Mouse (Mus musculus): Measurements from ENCODE around the gene Prdm16.

The Prdm16 gene

DNA sequence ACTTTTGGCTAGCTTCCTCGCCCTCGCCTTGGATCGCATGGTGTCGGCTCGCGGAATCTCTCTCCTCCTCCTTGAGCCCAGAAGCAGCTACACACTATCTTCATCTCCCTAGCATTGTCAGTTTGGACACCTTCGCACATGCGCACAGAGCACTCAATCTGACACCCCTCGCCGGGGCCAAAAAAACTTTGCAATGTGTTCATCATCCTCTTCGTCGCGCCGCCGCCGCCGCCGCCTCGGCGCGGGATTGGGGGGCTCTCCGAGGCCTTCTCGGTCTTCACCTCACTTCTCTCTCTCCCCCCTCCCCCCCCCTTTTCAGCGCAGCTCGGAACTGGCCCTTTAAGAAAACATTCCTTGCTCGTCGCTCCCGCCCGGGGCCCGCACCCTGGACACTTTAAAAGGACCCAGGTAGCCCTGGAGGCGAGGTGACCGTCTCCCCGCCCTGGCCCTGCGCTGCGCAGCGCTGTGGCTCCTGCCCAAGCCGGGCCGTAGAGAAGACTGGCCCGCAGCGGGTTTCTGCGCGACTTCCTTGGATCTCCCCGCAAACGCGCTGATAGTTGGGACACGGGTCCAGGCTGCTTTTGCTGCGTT lies at the start of gene Prdm16:
Gene Prdm16, minus strand, starts transcription at position 153 of the 591 bp plus-strand sequence.
- peak; percentile 84 for DNase-seq (ENCODE audit: low read depth, low spot score)

DNA sequence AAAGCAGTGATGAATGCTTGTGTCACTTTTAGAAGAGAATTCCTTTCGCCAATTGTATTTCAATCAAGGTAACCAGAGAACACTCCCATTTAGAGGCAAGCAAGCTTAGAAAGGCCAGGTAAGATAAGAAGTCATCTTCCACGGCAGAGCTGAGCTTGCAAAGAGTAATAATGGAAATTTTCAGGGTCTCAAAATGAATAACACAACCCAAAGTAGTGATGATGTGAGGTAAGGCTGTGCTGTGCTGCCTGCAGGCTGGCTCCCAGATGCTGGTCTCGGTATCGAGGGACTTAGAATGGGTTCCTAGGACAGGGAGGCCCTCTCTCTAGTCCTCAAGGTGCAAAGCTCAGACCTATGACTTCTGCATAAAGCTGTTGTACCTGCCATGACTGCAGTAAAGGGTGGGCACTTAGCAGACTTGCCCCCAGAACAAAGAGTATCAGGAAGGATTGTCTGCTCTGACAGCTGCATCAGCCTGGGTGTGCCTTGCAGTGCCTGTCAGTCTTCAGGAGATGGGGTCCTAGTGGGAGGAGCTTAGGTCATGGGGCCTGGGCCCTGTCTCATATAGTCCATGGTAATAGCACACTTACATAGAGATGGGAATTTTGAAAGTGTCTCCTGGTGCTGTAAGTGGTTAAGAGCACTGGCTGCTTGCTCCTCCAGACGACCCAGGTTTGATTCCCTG lies 46.5 kb upstream of the Prdm16 start:
- DNase-seq (ENCODE audit: low read depth, low spot score), result no peak

DNA sequence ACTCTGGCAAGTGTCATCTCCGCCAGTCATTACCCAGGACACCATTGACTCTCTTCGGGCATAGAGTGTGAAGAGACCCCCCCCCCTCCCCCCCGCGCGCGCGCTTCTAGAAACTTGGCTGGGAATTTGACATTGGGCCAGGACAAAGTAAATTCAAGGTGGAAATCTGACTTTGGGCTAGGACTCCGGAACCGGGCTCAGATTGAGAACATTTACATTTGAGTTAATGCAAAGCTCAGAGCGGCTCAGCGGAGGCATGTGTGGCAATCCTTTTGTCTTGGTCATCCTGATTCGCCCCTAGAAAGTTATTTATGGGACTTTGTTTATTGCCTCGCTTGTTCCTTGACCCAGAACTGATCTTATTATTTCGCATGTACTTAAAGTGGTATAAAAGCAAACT lies 45.6 kb upstream of the Prdm16 start:
- peak; percentile 89 for DNase-seq (ENCODE audit: low read depth, low spot score)

DNA sequence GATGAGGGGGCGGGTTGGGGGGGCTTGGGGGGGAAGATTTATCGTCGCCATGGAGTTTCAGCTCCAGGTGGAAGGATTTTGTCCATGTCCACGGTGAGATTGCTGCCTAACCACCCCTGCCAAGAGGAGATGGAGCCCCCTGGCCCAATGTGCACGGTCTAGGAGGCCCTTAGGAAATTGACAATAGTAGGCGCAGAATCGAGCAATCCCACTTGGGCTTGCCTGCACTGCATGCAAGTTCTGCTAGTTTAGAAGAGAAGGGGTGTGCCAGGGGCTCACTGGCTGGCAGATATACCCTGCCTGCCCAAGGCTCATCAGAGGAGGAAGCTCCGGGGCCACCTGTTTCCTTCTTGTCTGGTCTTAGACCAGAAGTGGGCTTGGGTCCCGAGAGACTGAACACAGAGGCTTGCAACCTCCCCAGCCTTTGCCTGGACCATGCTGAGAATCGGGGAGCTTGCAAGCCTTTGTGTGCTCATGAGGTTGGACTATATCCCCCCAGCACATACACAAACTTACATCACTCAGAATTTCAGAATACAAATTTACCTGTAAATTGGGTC lies 38.8 kb upstream of the Prdm16 start:
- DNase-seq (ENCODE audit: low read depth, low spot score), result no peak

DNA sequence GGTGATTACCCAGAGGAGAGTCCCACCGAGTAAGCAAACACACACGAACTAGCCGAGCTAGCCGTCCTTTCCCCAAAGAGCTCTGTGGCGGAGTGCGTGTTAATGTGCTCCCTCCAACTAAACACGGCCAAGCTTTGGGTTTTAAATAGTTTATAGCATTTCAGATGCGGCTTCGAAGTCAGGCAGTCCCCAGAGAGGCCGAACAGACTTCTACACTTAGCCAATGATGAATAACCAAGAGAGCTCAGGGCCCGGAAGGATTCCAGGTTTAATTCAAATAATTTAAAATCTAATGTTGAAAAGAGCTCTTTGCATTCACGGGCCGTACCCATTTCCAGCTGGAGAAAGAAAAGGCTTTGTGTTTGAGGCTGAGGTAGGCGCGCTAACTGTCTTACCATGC lies 38.3 kb upstream of the Prdm16 start:
- no peak for DNase-seq (ENCODE audit: low read depth, low spot score)

DNA sequence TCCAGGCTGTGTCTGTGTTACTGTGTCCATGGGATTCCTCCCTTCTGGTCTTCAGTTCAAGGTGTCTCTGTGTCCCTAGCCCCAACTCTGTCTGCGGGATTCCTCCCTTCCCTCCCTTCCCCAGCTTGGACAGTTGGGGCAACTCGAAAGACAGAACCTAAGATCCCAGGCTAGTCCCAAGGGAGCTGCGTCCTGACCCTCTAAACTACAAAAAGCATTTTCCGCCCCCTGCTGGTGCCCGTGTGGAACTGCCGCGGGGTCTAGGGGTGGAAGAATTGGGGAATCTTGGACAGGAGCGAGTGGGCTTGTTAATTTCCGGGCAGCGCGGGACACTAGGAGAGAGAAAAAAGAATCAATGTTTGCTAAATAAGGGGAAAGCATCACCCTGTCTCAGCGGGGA lies 37.9 kb upstream of the Prdm16 start:
- DNase-seq (ENCODE audit: low read depth, low spot score), result peak; percentile 91

DNA sequence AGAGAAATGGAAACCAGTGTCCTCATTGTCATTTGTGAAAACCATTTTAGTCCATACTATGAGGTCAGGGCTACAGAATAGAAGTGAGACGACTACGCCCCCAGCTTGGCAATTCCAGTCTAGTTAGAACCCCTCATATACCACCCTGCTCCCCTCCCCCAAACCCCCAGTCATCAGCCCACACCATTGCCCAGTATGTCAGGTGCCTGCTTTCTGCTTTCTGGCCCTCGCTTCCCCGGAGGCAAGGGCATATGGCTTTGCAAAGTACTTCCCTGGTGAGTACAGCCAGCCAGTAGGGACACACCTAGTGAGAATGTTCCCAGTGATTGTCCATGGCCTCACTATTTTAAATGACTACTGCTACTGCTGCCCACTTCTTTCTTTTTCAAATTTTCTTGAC lies 37.3 kb upstream of the Prdm16 start:
- peak; percentile 66 for DNase-seq (ENCODE audit: low read depth, low spot score)

DNA sequence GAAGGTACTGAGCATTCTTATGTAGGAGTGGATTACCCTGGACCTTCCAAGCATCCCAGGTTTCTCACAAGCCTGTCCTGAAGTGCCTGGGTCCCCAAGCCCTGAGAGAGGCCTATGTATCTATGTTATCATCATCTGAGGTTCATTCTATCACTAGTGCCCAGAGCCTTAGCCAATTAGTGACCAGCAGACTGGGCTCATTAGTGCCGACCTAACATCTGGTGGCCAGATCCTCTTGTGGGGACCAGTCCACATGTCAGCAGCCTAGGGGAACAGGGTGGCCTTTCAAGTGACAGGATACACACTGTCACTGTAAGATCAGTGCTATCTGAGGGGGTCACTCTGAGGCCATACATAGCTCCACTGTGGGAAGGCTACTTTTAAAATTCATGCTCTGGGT lies 35.4 kb upstream of the Prdm16 start:
- no peak for DNase-seq (ENCODE audit: low read depth, low spot score)

DNA sequence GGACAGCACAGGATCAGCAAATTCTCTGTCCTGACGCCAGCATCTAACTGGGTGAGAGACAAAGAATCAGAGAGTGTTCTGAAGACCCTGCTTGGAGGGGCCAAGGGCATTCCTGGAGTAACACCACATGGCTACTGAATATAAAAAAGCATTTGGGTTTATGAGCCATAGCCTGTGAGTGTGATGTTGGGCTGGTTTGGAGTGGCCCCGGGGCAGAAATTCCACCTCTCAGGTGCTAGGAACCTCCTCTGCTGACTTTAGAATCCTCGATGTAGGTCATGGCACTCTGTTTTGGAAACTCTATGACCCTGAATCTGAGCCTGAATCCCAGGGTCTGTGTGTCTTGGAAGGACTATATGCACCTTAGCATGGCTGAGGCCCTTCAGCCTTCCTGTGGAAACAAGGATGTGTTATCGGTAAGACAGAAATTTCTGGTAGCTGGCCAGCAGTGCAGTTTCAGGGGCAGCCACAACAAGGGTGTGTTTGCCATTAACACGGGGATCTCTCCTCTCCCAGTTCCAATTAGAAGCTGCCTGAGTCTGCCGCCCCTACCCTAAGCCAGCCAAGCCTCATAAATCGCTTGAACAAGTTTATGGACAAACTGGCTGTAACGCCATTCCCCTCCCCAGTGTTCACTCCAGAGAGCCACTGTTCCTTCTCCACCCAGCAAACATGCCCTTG lies 34.7 kb upstream of the Prdm16 start:
- DNase-seq (ENCODE audit: low read depth, low spot score), result no peak

DNA sequence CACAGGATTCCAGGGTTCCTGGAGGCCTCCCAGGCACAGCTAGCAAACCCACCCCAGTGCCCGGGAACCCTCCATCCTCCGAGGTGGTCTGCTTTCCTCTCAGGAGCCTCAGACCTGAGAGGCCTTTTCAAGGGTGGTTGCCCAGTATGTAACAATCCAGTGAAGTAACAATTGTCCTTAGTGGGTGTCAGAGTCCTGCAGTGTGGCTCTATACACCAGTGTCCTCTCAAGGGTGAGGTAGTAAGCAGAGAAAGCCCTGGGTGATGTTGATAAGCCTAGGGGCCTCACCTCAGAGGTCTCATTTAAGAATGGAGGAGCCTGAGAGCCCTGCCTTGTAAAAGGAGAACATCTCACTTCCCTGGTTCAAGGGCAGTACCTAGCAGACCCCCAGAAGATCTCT lies 31.1 kb upstream of the Prdm16 start, which contains the start of gene Actrt2:
Gene Actrt2, minus strand, starts transcription at position 101 of the 400 bp plus-strand sequence.
- no peak for DNase-seq (ENCODE audit: low read depth, low spot score)

DNA sequence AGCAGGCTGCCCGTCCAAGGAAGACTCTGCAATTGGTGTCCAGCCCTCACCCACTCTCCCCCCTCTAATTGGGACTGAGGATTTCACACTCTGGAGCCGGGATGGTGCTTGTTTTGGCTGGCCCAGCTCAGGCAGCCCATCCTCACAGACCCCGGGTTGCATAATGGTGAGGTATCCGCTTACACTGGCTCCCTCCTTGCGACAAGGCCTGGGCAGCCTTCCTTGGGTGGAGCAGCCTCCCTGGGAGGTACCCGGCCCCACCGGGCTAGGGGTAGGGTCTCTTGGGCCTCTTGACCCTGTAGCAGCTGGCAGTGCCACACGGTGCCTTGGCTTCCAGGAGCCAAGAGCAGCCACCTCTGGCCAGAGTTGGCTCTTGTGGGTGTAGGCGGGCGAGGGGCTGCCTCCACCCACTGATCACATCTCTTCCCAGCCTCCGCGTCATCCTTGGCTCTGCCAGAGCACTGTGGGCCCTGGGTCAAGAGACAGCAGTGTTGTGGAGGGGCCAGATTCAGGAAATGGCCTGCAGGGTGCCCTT lies 26.1 kb upstream of the Prdm16 start:
- DNase-seq (ENCODE audit: low read depth, low spot score), result no peak

DNA sequence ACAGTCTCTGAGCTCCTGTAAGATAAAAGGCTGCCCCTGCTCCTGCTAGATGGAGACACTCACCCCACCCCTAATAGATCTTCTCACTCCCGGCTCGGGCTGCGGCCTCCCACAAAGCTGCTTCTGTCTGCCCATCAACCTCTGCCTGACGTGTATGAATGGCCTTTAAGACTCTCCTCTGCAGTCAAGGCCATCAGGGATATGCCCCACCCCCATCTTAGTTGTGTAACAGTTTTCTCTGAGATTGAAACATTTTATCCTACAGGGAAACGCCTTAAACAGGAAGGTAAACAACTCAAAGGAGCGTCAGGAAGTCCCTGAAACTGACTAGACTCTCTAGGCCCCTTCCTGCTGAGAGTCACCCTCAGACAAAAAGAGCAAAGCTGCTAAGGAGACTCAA lies 24.6 kb upstream of the Prdm16 start:
- DNase-seq (ENCODE audit: low read depth, low spot score), result peak; percentile 86

DNA sequence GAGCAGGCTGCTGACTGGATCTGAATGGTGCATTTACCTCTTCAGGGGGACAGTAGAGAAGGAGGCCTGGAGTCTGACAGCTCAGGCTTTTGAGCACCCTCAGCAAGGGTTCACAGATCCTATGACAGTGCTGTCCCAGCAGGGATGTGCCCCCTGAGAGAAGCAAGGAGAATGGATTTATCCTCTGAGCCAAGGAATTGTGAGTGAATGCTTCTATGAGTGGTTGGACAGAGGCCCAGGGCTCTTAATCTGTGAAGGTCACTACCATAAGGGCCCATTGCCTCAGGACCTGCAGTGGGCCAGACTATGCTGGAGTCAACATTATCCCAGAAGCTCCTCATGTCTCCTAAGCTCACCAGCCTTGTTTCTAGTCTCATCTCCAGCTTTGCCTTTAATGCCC lies 23.4 kb upstream of the Prdm16 start:
- no peak for DNase-seq (ENCODE audit: low read depth, low spot score)

DNA sequence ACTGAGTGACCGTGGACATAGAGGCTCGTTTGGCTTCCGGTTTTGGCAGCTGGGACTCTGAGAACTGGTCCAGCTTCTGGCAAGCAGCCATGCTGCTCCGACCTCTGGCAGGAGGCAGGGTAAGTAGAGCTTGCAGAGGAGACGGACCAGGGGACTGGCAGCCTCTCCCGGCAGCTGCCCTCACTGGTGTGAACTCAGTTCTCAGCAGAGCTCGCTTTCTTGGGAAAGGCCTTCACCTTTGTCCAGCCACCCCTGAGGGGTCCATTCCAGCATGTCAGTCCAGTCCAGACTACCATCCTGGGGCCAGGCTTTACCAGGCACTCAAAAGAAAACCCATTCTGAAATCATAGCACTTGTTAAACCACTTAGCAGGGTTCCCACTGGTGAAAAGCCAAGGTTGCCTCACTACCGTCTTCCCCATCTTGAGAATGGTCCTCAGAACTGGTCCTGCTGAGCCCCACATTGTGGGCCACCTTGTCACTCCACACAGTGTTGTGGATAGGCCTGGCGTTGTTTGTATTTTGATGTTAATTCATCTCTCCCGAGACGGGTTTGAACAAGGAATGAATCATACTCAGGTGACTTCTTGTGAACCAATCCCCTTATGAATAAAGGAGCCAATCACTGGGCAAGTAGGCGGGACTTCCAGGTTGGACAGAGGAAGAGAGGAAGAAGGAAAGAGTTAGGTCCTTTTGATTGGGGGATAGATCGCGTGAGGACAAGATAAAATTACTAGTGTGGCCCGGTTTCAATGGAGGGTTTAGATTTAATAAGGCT lies 18.6 kb upstream of the Prdm16 start:
- DNase-seq (ENCODE audit: low read depth, low spot score), result peak; percentile 89

DNA sequence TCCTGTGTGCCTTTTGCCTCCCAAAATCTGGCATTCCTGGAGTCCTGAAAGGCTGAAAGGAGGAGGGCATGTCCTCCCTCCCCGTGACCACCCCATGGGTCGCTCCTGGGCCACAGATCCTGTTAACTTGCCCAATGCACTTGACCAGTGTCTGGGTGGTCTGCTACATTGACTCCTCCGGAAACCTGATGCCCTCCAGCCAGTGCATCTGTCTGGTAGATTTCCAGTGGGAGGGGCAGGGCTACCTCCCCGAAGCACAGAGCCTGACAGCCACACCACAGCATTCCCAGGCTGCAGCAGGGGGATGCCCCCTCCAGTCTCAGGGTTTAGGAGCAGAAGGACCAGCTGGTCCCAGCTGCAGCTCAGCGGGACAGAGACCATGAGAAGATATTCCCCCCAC lies 15.8 kb upstream of the Prdm16 start:
- DNase-seq (ENCODE audit: low read depth, low spot score), result no peak

DNA sequence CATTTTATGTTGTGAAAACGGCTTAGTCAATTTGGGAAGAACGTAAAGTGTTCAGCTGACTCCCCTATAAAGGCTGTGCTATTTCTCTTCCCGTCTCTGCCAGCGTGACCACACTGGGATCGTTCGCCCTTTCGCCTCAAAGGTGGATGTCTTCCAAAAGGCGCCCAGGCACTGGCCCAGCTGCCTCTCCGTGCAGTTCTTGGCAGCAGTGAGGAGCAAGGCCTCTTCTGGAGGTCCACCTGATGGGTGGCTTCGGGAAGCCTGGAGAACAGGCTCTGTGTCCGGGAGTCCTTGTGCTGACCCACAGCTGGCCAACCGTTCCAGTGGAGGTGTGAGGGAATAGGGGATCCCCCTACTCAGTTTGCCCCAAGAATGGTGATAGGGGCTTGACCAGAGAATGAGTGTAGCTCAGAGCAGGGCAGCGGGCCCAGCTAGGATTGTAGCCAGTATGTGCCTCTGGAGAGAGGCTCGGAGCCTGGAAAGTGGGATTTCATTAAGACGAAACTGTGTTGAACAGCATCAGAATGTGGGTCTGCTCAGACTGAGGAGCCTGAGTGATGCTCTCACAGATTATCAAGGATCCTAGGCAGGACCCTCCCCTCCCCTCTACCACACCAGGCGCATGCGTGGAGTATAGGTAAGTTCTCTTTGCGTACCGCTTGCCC lies 12.5 kb upstream of the Prdm16 start:
- DNase-seq (ENCODE audit: low read depth, low spot score), result no peak

DNA sequence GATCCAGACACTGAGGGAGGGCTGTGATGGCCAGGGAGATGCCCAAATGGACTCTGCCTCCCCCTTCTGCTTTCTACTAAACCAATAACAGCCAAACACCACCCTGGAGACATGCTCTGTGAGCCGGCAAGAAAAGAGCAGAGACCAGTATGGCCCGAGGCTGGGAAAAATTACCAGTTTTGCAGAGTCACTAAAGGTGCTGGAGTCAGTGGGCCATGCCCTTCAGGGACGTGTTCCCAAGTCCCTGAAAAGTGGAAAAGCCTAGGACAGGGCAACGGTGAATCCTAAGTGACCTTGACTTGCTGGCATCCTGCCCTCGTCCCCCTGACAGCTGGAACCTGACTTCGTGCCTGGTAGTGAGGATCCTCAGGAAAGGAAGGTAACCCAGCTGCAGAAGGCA lies 5.8 kb upstream of the Prdm16 start:
- DNase-seq (ENCODE audit: low read depth, low spot score), result no peak

DNA sequence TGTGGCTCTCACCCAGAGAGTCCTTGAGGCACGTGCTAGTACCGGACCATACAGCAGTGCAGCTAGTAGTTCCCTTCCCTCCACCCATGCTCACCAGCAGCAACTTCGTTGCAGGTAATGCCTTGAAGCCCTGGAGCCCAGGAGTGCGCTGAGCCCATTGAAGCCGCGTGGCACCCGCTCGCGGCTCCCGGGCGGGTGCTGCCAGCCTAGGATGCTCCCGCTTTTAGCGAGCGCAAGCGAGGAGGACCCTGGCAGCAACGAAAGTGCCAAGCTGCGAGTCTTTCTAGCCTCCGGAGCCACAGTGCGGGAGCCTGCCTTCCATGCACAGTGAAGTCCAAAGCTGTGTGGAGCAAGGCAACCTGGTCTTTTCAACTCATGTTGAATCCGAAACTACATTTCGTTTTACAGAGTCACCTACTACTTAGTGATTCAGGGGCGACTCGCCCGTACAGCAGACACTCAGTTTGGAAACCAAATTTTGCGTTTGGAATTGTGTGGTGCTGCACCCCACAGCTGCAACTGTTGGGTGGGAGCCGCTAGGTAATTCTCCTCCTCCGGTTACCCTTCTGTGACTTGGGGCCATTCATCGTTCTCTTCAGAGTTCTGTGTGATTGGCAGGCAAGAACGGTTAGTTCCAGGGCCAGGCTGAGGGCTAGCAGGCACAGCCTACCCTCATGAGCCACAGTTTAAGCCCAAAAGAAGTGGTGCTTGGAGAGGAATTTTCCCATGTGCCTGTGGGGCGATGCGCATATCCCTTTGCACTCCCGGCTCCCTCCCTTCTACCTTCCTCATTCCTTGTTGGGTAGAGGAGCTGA lies 4.8 kb upstream of the Prdm16 start:
- DNase-seq (ENCODE audit: low read depth, low spot score), result no peak

DNA sequence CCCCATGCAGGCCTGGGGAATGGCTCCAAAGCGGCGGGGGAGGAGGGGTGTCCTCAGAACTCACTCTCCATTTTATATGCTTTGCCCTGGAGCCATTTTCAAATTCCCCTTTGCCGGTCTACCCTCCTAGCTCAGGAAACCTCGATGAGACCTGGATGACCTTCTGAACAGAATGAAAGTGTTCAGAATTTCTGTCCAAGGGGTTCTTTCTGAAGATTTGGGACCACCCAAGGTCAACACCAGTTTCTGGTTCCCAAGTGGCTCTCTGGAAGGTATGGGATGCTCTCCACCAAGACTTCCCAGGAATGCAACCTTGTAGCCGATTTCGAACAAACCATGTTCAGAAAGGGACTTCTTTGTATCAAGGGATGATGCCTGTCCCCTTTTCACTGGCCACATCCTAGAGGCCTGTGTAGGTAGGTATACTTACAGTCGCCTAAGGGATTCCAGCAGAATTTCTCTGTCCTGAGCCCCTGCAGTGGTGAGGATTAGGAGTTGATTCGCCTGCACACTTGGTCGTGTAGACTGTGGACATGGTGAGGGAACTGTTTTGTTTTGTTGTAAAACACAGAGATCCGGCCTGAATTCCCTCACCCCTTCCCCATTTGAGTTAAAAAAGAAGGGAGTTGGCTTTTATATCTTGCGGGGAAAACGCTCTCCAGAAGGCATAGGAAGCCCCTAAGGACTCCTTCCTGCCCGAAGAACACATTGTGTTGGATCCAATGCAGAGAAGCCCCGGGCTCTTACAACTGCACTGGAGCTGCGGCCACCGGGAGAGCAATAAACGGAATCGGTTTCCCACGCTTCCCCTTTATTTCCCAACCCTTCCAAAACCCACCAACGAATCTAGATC lies 4.0 kb upstream of the Prdm16 start:
- no peak for DNase-seq (ENCODE audit: low read depth, low spot score)

Measured in ZHBTc4 (cell line).